Mouse (Mus musculus) neutrophil, adult 5-6 weeks (primary cell): ENCODE results near the gene Fhit. TPM values are rescaled to one million over a fixed set of nuclear protein-coding genes. Genes with fewer than 3 reads are reported as not detected.

ENCODE experiments used
- ATAC-seq: fragments of 151-379, 151-347 bp; 2 replicates; pipeline ENCODE4 v1.8.0; 2017; ENCODE audit warnings: mild to moderate bottlenecking, moderate TSS enrichment; ENCODE audit not compliant: insufficient number of reproducible peaks, poor library complexity, low FRiP score, severe bottlenecking; ENCODE audit errors: extremely low read depth
- total RNA-seq: library from RNA; stranded (forward); fragments of 200-1000 nt; gene quantifications from 2 replicates; pipeline ENCODE4 v1.2.3, GENCODE M21; 2017

The Fhit gene
- total RNA-seq, 1 experiment from 2014 or later = not detected

DNA sequence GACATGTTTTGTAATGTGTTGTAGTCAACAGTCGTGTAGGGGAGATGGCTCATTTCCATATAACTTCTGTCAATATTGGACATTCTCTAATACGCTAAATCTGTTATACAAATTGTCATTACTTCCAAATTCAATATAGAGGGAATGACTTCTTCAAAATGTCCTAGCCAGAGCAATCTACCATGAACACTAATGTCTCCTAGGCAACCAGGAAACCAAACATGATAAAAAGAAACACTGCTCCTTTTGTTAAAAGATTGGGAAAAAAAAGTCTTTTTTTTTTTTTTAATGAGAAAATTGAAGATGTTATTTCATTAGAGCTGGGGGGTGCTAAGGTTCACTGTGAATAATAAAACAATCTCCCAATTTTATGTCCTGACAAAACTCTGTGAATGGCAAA is 729.3 kb downstream of the Fhit start:
- no peak for ATAC-seq

DNA sequence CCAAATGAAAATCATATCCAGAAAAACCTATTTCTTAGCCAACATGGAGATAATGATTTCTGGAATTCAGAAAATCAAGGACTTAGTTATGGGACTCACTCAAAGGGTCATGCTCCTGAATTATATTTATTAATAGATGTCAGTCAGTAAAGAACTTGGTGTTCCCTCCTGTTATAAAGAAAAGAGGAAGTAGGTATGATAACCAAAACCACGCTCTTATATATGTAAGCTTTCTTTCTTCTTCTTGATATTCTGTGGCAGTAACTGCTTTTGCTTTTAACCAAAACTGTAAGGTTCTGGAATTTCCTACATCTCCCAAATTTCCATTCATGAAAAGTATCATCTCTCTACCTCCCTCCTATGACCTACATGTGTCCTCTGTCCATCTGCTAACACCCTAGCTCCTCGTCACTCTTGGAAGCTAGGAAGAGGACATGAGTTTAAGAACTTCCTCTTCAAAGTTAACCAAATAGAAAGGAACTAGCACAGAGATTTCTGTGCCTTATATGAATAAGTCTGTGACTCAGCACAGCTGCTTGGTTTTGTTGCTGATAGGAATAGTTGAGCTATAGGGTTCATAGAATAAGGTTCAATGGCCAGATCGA is 731.3 kb downstream of the Fhit start:
- ATAC-seq = peak; percentile 79

DNA sequence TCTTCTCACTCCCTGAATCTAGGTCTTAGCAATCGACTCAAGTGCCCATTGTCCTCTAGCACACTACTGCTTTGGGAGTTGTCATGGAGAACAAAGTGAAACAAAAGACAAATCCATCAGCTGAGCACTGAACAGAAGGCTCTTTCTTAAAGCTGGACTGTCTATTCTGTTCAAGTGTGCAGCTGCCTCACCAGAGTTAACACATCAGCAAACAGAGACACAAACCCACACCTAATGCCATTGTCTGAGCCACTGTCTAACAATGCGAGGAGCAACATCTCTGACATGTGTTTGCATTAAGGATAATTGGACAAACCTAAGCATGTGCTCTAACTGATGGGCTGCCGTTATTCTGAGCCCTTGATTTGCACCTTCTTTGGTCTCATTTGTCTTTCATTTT is 738.3 kb downstream of the Fhit start:
- ATAC-seq = no peak

DNA sequence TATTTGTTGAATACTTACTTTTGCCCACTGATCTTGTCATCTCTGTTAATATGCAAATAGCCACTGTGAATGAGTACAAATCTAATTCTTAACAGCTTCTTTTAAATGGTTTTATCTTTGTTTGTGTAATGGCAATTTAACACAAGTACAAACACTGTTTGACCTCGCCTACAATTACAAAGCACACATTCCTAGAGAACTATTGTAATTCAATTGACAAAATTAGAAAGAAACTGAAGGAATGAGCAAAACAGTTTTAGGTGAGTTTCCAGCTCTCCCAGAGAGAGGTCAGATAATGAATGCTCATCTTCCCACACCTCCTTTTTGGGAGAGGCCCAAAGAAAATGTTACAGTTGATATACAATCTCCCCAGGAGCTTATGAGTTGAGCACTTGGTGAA is 739.6 kb downstream of the Fhit start:
- no peak for ATAC-seq

DNA sequence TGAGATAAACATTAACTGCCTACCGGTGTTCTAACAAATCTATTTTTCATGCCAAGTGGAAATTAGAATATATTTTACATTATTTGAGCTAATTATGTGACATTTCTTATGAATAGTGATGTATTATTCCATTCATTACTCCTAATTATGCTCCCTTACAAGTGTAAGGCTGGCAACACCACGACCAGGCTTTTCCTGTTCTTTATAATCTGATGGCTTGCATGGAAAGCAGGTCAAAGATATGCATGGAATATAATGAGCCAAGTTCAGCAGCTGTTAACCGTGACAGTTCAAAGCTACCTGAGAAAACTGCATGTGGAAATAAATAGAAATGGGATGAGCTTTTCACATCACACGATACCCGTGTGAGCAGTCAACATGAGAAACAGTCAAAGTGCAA is 746.8 kb downstream of the Fhit start:
- ATAC-seq = no peak

DNA sequence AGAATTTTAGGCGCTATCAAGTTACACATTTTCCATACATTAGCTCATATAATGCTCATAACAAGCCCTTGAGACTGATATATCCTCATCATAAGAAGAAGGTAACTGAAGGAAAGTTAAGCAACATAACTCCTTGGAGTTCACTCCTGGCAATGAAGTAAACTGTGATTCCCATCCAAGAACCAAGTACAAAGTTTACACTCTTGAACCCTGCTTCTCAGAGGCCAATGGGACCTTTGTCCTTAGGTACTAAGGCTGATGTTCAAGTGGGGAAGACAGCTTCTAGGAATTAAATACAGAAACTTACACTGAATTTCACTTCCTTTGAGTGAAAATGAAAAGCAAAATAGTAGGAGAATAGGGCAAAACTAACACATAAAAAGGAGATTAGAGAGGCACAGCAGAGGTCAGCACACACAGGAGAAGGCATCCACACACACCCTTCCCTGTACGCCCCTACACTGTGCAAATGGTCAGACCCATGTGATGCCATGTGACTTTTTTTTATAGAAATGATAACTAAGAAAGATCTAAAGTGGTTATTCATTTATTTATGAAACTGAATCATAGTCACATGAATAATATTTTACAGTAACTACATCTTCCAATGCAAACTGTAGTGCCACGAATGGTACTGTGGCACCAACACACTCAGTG is 752.4 kb downstream of the Fhit start:
- no peak for ATAC-seq

DNA sequence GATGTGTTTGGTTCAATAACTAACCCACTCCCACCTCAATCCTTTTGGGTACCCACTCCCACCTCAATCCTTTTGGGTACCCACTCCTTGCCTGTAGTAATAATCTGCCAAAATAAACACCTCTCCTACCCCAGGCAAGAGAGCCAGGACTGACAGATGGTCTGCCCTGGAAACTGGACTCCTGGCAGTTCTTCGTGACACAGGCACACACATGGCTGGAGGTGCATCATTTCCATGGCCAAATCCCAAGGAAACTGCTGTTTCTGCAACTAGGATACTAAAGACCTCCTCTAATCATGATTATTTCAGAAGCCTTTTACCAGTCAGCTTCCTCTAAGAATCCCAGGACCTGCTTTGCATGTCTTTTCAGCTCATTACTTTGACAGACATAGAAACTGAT is 756.5 kb downstream of the Fhit start:
- no peak for ATAC-seq

DNA sequence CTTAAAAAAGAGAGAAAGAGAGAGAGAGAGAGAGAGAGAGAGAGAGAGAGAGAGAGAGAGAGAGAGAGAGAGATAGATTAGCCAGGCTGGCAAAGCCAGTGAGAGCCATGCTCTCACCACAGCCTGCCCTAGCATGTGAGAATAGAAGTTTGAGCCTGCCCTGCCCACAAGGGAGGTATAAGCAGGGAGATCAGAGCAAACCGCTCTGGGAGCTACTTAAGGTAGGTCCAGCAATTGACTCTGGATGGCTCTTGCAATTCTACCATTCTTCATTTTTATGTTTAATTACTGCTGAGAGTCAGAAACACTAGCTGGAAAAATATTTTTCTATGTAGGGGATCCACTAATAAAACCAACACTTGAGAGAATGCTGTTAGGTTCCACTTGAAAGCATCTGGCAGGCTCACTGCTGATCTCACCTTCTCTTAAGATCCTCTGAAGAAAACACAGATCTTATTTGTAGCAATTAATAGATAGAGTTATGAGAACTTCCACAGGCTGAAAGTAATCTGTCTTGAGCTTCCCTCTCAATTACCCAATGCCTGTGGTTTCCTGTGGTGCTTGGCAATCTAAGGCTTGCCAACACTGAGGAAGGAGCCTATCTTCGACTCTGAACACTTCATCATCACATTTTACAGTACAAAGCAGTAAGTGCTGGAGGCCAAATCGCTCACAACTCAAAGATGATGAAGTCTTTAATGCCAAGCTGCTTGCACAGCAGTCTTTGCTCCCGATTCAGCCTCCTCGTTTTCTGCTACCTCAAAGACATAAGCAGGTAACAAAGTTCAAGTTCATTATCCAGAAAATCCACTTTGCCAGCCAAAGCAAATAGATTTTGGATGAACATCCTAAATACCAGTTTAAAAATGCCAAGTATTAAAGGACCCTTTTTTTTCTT is 793.8 kb downstream of the Fhit start:
- no peak for ATAC-seq

DNA sequence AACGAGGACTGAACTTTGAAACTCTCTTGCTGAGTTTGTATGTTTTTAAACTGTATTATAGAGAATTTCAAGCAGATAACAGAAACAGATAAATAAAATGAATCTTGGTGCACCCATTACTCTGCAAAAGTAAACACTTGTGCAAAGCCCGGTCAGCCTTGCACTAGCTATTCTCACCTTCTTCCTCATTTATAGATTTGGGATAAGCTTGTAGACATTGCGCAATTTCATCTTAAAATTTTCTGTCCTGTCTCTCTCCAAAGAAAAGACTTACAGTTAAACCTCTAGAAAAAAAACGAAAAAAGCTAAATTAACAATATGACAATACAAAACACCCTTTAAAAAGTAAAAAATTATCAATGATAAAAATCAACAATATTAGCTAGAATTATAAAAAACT is 795.0 kb downstream of the Fhit start:
- ATAC-seq = no peak

DNA sequence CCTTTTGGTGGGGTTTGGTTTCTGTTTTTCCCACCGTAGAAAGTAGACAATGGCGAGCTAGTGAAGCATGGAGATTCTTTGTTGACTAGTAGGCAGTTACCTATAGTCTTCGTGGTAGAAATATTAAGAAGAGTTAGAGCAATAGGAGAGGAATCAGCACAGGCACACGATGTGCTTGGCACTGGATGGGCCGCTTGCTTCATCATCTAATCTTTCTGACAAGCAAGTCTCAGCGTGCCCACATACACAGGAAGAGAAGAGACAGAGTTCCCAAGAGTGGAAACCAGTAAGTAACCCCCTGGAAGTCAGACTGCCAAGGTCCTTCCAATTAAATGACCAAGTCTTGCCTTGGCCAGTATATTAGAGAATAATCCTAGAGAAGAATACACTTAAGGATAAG is 797.6 kb downstream of the Fhit start:
- ATAC-seq = no peak

DNA sequence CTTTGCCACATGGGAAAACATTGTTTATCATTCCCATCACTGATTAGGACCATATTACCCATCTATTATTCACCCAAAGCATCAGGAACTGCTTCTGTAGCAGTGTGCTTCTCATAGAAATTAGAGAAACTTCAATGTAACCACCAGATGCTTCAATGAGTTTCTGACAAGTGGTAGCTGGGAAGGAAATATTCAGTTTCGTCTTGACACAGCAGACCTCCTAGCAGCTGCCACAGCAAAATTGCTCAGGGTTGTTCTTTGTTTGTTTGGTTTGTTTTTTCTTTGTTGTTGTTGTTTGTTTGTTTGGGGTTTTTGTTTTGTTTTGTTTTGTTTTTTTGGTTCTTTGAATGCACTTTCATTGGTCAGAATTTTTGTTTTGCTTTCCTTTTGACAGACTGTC is 798.5 kb downstream of the Fhit start:
- no peak for ATAC-seq

DNA sequence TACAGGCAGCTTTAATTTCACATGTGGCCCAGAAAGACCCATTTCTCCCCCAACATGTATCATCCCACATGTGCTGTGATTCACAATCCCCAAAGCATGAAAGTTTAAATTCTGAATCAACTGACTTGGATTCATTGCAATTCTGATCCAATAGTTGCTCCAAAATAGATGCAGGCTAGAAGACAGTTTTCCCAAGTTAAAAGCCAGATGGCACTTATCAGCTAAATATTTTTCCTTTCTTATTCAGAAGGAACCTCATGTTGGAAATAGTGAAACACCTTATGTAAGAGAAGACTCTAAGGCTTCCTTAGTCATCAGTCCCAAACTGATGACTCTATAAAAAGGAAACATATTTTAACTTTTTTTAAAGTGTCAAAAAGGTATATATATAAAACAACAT is 815.9 kb downstream of the Fhit start:
- ATAC-seq = no peak

DNA sequence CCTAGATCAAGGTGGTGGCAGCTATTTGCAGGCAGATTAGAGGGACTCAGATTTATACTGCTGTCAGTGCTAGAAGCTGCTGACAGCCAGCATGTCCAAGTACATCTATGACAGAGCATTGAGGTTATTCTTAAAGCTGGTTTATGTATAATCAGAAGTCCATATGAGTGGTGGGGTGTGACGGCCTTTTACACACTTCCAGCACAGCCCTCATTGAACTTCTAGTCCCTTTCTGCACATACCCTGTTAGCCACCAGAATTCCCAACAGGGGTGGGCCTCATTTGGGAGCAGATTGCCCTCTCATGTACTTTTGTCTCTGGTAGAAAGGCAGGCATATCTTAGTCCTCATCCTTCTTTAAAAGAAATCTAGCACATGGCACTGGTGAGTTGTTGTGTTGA is 817.8 kb downstream of the Fhit start:
- no peak for ATAC-seq

DNA sequence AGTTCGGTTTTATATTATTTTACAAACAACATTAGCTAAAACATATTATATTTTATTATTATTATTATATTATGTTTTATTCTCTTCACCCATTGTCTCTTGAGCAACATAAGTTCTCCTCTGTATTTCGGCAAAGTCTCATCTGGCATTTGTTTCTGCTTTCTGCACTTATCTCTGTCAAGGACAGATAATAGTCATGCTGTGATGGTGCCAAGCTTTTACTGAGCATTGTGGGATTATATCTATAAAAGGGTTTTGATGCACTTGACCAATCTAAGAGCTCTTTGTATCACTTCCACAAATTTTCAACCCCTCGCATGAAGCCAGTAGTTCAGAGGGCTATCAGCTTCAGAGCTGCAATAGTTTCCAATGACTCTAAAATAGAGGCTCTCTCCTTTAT is 845.1 kb downstream of the Fhit start:
- ATAC-seq = no peak

DNA sequence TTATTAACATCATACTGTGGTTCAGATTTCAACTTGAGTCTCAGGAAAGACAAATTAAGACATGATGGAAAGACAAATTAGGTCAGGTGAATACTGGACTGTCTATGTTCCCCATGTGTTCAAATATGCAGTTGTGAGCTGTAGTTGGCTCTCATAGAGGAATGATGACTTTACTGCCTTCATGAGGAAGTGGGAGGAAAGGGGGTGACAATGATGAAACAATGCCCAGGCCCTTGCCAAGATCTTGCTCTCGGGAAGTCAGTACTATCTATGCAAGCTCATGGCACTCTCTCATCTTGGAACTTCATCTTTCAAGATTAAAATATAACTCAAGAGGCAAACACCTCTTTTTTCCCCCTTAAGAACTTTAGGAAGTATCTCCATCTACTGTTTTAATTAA is 849.6 kb downstream of the Fhit start:
- ATAC-seq = no peak

DNA sequence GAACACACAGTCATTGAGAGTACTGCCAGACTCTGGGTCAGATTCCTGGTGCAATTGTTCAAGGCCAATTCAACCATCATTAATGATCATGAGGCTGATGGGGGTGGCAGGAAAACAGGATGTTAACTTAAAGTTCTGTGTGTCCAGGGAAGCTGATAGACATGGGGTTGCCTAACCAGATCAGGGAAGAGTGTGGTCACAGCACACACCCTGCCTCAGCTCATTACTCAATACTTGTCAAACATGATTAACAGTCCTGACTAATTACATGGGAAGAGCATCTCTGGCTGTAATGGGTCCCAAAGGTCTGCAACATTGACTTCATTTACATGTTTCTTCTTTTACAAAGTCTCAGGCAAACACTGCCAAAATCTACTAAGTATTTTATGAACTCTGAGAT is 856.5 kb downstream of the Fhit start:
- no peak for ATAC-seq

DNA sequence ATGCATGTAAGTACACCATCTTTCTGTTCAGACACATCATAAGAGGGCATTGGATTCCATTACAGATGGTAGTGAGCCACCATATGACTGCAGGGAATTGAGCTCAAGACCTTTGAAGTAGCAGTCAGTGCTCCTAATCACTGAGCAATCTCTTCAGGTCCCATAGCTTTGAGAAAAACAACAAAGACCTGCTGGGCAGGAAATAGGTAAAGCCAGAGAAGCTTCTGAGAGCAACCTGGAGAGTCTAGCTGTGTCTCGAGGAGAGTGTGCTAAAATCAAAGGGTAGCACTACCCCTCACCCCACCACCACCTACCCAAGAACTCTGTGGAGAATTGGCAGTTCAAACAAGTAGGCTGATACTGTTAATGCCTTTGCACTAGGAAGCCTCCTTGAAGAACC is 860.3 kb downstream of the Fhit start:
- peak; percentile 23; the same call in 1 of the 2 replicates for ATAC-seq

DNA sequence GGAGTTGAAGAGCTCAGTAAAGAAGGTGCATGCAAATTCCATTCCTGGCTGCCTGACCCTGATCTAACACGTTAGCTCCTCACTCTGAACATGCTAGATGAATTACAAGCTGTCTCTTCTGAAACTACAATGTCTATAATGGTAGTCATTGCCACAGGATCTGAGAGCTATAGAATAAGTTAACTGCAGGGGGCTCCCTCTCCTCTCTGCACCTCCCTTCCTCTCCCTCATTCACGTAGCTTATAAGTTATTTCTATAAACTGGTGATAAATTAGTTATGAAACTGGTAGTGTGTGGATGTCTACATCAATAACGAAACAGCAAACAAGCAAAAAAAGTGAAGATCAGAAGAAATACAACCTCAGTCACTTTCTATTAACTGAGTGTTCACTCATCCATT is 860.9 kb downstream of the Fhit start:
- ATAC-seq = no peak

DNA sequence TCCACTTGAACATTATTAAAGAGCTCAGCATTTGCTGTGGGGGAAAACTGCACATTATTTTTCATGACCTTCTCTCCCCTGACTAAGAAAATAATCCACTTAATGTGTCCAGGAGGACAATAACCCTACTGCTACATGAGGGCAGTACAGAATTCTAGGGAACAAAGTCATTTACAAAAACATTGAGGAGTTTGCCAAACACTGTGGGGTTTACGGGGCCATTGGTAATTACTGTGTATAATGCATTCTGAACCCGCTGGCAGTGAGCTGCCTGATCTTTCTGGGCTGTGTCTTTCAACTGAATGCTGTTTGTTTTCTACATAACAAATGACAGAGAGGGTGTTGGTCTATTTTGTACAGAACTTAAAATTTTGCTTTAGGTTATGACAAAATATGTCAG is 862.8 kb downstream of the Fhit start:
- no peak for ATAC-seq

DNA sequence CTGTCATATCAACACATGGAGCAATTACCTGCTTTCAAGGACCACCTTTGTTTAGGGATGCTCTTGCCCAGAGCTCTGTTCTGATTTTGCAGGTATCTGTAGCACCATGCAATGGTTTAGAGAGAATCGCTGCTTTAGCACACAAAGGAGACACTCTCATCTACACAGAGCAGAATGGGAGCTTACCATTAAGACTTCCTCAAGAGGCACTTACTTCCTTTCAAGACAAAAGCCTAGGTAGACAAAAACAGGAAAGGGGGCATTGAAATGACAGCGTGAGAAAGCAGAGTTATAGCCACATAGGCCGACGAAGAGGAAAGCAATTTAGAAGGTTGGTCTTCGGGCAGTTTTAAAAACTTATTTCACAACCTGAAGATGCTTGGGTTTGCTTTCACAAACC is 872.8 kb downstream of the Fhit start:
- ATAC-seq = no peak
